Mouse (Mus musculus) testis, postnatal 10 days (tissue): ENCODE results near the gene 4930539E08Rik.

Experiments
- DNase-seq: peaks from one replicate; pipeline ENCODE4 v3.0.0; 2021; ENCODE audit warnings: low spot score

Gene 4930539E08Rik

DNA sequence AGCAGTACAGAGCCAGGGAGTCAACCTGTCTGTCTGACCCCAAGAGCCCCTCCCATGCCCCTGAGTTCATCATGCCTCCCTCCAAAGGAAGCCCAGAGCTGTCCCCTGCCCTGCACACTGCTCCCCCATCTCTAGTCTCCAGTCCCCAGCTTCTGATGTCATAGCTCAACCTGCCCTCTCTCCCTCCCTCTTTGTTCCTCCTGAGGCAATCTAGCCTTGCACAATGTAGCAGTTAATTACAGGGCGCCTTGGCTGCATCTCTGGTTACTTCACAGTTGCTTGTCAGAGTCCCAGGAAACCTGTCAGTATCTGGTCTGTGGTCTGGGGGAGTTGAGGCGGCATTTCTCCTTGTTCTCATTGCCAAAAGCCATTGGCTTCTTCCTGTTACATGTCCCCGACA is 59.1 kb downstream of the 4930539E08Rik start:
- DNase-seq: no peak

DNA sequence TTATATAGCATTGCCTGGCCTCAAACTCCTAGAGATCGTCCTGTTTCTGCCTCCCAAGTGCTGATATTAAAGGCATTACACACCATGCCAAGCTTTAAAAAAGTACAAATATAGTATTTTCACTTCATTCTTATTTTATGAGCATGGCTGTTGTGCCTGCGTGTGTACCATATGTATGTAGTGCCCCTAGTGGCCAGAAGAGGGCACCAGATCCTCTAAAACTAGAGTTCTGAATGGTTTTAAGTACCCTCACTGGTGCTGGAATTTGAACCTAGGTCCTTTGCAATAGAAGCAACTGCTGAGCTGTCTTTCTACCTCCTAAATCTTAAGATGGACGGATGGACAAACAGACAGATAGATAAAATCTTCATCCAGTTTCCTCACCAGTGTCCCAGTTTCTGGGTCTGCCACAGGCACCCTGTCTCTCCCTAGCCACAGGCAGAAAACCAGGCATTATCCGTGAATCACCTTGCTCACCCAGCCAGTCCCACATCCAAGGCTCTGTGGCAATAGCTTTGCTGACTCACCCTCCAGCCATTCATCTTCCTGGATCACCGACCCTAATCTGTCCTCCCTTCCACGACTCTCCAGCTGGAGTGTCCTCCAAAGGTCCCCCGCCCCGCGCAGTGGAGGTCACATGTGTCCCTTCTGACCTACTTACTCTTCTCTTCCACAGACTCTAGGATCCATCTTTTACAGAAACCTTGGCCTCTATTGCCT is 59.8 kb downstream of the 4930539E08Rik start:
- DNase-seq: no peak

DNA sequence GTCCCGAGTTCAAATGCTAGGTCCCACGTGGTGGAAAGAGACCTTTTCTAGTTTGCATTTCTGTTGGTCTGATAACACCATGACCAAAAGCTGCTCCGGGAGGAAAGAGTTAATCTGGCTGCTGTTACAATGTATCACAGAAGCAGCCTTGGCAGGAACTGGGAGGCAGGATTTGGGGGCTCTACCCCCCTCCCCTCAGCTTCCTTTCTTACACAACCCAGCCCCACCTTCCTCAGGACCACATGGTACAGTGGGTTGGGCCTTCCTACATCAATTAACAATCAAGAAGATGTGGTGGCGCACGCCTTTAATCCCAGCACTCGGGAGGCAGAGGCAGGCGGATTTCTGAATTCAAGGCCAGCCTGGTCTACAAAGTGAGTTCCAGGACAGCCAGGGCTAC is 60.7 kb downstream of the 4930539E08Rik start:
- no peak for DNase-seq

DNA sequence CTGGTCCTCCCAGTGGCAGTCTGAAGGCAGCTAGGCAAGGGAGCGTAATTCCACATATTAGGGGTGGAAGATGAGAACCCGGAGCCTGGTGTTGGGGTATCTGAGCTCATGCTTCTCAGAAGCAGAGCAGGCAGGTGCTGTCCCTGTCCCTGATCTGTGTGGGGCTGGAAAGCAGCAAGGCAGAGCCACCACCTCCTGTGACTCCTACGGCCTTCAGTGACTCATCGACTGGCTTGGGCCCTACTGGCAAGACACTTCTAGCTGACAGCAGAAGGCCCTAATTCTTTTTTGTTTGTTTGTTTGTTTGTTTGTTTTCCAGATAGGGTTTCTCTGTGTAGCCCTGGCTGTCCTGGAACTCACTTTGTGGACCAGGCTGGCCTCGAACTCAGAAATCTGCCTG is 64.6 kb downstream of the 4930539E08Rik start:
- DNase-seq: no peak

DNA sequence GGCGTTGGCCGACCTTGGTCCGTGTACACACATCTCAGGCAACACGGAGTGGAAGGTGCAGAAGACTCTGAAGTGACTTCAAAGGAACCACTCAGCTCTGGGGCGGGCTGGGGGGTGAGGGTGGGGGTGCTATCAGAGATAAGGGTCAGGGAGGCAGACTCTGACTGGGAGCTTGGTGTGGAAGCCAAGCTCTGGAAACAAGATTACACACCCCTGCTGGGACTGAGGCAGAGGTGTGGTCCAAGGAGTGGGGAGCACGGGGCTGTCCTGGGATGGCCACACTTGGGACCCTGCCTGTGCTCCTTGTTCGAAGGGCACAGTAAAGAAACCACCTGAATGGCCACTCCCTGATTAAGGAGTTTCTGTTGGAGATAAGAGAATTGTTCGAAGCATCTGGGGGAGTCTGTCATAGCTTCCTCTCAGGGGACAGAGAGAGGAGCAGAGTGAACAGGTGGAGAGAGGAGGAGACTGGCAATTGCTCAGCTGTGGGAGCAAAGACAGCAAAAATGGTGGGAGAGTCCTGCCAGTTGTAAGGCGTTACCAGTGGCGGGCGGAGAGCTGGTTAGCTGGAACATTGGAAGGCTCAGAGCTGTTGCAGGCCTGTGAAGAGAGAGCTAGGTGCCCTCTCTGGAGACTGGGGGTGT is 68.0 kb downstream of the 4930539E08Rik start:
- no peak for DNase-seq
